Mouse (Mus musculus) liver (tissue): ENCODE measurements around the gene Hoxa6.

Source experiments
- DNase-seq: peaks from one replicate; pipeline ENCODE4 v3.0.0-alpha.2; 2020; ENCODE audit warnings: mixed read lengths

Gene Hoxa6

GRCm38 (mm10) chr6:52213119-52213986, 4.8 kb upstream of the Hoxa6 start, which contains the start of the genes Hoxa3 and Gm28308:
TSS of gene Hoxa3 (minus strand) at chr6:52213336.
TSS of gene Gm28308 (minus strand) at chr6:52213339.
- peak; percentile 1 for DNase-seq

DNA sequence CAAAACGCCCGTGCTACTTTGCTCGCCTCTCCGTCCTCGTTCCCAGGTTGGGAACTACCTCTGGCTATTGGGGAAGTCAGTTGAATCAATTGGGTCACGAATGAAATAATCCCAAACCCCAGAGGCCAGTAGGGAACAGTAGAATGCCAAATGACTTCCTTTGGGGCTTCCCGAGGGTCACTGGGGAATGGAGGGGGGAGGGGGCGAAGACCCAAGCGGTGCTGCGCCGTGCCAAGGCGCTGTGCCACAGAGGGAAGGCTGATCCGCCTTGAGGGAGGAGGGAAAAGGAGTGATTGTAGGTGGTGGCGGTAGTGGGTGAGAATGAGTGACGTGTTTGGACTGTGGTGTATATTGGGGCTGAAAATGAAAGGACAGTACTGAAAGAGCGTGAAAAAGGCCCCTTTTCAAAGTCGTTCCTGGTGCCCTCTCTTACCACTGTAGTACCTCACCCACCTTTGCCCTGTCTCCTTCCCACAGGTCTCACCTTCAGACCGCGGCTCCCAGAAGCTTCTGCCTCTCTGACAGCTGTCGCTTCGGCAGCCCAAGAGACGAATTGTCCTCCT, 4.1 kb upstream of the Hoxa6 start:
- no peak for DNase-seq

DNA sequence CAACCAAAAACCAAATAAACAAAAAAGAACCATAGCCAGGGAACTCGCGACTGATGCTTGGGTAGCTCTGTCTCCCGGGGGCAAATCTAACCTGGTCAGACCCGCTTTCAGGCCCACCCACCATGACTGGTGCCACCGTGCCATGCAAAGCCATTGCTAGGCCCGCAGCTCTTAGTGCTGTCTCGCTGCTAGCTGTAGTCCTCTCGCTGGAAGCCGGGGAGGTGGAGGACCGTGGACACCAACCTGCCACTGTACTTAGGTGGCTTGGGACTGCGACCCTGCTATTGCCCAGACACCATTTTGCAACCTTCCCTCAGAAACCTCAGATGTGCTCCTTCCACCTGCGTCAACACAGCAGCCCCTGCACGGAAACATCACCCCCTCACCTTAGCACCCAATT, 3.4 kb upstream of the Hoxa6 start:
- no peak for DNase-seq

DNA sequence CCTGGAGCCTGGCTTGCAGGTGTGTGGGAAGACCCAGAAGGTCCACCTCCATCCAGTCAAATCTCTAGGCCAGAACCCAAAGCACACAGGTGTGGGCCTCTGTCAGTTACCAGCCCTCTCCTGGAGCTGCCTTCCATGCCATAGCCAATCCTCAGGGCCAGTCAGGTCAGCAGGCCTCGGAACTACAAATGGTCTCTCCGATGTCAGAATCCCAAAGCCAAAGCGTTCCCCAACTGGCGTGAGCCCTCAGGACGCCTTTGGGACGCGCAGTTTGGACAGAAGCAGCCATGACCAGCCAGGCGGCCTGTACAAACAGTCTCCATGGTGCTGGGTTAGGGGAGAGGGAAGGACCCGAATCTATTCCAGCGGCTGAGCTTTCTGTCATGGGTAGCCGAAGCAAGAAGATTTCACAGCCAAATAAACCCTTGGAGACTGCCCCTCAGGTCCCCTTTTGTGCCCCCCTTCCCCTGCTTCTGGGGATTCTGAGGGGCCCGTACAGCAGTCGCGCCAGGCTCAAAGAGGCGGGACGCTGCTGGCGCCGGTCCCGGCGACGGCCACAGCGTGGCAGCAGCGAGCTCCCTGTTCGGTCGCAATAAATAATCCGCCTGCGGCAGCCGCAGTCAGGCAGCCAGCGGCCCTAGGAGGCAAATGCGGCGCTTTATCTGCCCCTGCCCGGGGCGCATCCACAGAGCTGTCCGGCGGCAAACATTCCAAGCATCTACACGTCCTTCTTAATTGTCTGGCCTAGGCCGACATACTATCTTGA, 2.8 kb upstream of the Hoxa6 start:
- DNase-seq: peak; percentile 65

DNA sequence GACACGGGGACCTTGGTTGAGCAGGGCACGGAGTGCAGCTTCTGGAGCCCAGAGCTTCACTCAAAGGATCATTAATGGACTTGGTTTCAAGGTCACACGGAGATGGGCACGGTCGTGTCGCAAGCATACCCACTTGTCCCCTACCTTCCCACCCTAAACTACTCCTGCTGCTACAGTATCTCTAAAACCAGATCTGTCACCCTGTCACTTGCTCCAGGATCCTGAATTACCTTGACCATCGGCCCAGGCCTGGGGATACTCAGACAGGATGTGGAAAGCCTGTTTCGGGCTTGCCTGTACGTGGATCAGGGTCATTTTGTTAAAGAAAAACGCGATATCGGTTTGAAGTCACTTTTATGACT, 1.1 kb upstream of the Hoxa6 start:
- DNase-seq: no peak

GRCm38 (mm10) chr6:52208868-52209684, 554 bp upstream of the Hoxa6 start:
- DNase-seq: no peak

DNA sequence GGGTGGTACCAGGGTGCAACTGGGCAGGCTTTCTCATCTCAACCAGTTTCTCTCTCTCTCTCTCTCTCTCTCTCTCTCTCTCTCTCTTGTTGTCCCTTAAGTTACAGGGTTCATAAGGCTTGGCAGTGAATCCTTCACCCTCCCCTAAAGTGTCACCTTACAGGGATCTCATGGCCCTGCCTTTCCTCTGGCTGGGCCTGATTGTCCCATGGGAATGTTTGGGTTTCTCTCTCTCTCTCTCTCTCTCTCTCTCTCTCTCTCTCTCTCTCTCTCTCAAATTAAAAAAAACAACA, 892 bp downstream of the Hoxa6 start:
- DNase-seq: no peak

GRCm38 (mm10) chr6:52206882-52207683, 1.4 kb downstream of the Hoxa6 start:
- no peak for DNase-seq

GRCm38 (mm10) chr6:52205638-52206621, 2.6 kb downstream of the Hoxa6 start:
- DNase-seq: no peak

- DNase-seq: no peak
Observed at GRCm38 (mm10) chr6:52205221-52205620, 3.3 kb downstream of the Hoxa6 start.

GRCm38 (mm10) chr6:52204050-52204752, 4.3 kb downstream of the Hoxa6 start, which contains the start of gene Hoxa5:
TSS of gene Hoxa5 (minus strand) at chr6:52204587.
- DNase-seq: peak; percentile 67

DNA sequence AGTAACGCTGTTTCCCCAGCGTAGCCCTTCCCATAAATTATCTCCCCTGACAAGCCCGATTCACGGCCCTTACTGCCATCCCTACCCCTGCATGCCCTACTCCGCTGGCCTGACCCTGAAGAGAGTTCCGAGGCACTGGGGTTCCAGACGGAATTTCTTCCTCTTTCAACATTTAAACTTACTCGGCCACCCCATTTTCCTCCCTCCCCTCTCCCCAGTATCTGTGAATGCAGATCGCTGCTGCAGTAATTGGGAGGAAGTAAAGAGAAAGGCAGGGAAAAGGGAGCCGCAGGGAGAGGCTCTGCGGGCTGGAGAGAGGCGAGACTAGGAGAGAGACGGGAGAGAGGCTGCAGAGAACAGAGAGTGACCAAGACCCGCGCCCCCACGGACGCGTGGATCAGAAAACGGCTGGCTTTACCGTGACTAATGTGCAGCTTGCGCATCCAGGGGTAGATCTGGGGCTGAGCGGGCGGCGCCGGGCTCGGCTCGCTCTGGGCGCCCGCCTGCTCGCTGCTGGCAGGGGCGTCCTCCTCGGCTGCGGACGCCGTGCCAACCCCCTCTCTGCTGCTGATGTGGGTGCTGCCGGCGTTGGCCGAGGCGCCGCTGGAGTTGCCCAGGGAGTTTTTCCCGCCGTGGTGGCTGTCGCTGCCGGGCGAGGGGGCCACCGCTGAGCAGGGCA, 5.0 kb downstream of the Hoxa6 start:
- DNase-seq: no peak

DNA sequence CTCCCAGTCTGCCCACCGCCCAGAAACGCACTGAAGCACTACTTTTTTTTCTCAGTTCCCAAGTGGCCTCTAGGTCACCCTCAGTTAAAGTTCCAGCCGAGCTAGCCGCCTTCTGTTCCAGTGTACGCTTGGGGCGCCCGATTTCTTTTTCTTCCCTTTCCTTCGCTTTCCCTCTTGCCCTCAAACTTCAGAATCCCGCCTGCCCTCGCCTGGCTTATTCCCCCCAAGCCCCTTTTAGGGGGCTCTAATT, 5.5 kb downstream of the Hoxa6 start:
- no peak for DNase-seq

DNA sequence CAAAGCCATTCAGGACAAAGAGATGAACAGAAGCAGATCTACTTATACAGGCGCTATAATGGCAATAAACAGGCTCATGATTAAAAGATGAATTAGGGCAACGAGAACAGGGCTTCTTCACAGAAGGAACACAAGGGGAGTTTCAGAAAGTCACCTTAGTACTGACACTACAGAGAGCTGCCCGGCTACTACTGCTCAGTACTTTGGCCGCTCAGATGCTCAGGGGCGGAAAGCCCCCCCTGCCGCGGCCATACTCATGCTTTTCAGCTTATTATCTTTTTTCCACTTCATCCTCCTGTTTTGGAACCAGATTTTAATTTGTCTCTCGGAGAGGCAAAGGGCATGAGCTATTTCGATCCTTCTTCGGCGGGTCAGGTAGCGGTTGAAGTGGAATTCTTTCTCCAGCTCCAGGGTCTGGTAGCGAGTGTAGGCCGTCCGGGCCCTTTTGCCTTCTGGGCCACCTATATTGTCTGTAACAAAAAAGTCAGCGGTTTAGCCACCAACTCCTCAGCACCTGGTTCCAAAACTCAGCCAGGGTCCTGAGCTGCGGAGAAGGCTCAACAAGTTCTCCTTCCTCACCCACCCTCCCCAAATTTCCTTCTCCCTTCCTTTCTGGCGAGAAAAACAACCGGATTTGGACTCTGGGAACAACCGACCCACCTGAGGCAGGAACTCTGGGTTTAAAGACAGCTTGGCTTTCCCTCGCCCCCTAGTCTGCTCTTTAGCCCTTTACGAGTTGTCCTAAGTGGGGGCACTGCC, 6.0 kb downstream of the Hoxa6 start:
- DNase-seq: no peak

- no peak for DNase-seq
Observed at GRCm38 (mm10) chr6:52201269-52201668, 7.3 kb downstream of the Hoxa6 start.

- DNase-seq: no peak
Observed at GRCm38 (mm10) chr6:52200751-52201250, 7.7 kb downstream of the Hoxa6 start.

DNA sequence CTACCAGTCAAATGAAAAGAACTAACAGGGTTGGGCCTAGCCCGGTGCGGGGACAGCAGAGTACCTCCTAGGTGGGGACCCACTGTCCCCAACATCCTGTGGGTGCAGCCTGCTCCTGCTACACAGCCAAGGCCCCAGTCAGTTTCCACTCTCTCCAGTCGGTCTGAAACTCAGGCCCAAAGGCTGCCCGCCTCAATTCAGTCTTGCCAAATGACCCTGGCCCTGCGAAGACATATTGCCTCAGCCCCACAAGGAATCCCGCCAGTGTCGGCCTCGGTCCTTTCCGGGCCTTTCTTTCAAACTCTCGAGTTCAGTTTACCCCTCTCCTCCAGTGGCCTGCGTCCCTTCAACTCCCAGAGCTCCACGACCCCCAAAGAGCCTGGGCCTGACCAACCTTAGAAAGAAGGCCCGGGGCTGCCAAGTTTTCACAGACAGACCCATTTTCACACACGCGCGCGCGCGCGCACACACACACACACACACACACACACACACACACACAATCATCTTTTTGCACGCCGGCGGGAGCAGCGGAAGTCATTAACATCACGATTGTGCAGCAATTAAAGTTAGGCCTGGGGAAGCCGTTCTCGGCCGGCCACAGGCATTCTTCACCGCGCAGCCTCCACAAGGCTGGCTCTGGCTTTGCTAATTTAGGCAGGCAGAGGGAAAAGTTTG, 8.3 kb downstream of the Hoxa6 start:
- no peak for DNase-seq

GRCm38 (mm10) chr6:52197271-52197670, 11.3 kb downstream of the Hoxa6 start:
- no peak for DNase-seq
